Mouse (Mus musculus): ENCODE measurements around the gene Lst1.
"Not testable (repeated sequence)": the region's sequence is repeated elsewhere in the genome, so short reads cannot be mapped to it uniquely, and the experiment has no call there.

- not testable (repeated sequence) for TF ChIP-seq CTCF (IDR thresholded peaks at IDR 0.05; ENCODE audit: borderline replicate concordance, insufficient read depth, low read length); POLR2A (IDR thresholded peaks at IDR 0.05; ENCODE audit: low read depth, low read length)
Observed at GRCm38 (mm10) chr17:35234090-35234489, 45.9 kb upstream of the Lst1 start.

All from embryonic fibroblast, embryonic 13.5 days (primary cell).